Mouse (Mus musculus): ENCODE measurements at regions not wholly inside any gene's neighbourhood (a gene's known extent, or its start where the extent isn't known, plus 50 kb on each side); places are given as distances from the start of the nearest gene placed in this dataset.

DNA sequence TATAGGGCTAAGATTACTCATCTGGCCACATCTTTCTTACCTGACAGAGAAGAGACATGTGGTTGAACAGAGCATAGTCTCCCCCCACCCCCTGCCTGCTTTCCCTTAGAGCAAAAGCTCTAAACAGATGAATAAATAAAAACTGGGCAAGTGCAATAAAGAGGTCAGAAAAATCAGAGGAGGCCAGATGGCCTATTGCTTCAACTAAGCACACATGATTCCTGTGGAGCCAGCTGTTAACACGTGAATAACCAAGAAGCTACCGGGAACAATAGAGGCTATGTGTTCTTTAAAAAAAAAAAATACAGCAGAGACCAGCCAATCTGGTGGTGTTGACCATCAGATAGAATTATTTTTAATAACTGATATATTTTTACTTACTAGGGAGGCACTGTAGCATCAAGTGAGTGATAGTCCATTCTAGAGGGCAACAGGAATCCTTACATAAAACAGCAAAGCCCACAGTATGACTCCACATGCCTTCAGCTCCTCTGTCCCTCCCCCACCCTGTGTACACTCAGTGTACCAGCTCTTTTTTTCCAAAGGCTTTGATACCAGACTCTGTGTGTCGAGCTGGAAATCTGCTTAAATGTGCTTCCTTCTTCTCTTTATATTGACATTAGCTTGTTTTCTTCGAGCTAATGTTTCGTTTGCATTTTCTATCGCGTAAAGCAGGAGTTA lies 272.6 kb downstream of the Plk2 start:
- Histone ChIP-seq H3K36me3 (ENCODE audit: control insufficient read depth, insufficient read depth) (no peaks in the 10 kb centered on the region), H3K9me3 (replicated peaks; ENCODE audit: control insufficient read depth, low read length) (no peaks in the 10 kb centered on the region), H3K27me3 (ENCODE audit: control insufficient read depth, insufficient read depth, low read depth, low read length) (no peaks in the 10 kb centered on the region), H3K9ac (ENCODE audit: low read depth, low read length) (no peak overlapping the region), H3K4me3 (ENCODE audit: low read depth, low read length) (no peak overlapping the region), H3K4me1 (ENCODE audit: control insufficient read depth, low read depth, low read length) (no peaks in the 10 kb centered on the region), H3K4me2 (ENCODE audit: low read depth, low read length) (no peak overlapping the region), H3K27ac (ENCODE audit: low read length) (no peak overlapping the region)
- no peak for ATAC-seq (ENCODE audit: low read depth)
- WGBS (ENCODE audit: insufficient replicate concordance), result 56% methylated on average over 7 of the region's 7 CpGs

- 50% methylated on average over 2 of the region's 2 CpGs for WGBS (ENCODE audit: insufficient replicate concordance)
- H3K4me1 ChIP-seq (ENCODE audit: control insufficient read depth, low read depth, low read length), result no peaks in the 10 kb centered on the region
- no peaks in the 10 kb centered on the region for H3K36me3 ChIP-seq (ENCODE audit: control insufficient read depth, insufficient read depth)
- H3K4me2 ChIP-seq (ENCODE audit: low read depth, low read length), result no peak overlapping the region
- H3K9ac ChIP-seq (ENCODE audit: low read depth, low read length), result no peak overlapping the region
- no peaks in the 10 kb centered on the region for H3K27me3 ChIP-seq (ENCODE audit: control insufficient read depth, insufficient read depth, low read depth, low read length)
- H3K27ac ChIP-seq (ENCODE audit: low read length), result no peak overlapping the region
- H3K9me3 ChIP-seq (replicated peaks; ENCODE audit: control insufficient read depth, low read length), result no peaks in the 10 kb centered on the region
- no peak for ATAC-seq (ENCODE audit: low read depth)
- H3K4me3 ChIP-seq (ENCODE audit: low read depth, low read length), result no peak overlapping the region
These were observed 278.7 kb downstream of the Plk2 start for GRCm38 (mm10) chr13:110673536-110673935.

DNA sequence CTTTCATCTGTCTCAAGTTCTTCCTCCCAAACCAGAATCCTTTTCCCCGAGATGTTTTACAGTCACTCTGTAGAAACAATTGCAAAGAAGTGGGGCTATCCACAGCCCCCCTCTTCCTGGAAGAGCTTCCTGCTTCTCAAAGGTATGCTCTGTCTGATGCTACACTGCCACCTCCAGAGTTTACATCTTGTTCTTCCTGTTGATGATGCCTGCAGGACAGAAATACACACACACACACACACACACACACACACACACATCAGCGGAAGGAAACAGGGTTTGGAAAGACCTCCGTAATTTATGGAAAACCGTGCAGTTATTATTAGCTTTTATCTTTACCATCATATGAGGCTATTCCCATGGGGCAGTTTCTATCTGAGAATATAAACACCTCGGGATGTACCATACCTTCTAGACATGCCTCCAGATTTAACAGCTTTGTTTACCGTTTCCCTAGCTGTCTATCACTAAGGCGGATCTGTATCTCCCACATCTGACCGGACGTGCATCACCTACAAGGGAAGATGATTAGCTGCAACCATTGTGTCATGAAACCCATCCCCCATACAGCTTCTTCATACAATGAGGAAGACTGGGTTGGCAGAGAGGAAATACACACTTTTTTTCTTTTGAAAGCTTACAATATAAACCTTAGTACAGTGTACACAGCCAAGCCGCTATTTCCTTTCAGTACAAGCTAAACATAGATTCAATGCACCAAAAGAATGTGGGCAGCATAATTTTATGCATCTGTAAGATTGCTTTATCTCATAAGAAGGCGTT lies 288.6 kb downstream of the Plk2 start:
- 34% methylated on average over 11 of the region's 11 CpGs for WGBS (ENCODE audit: insufficient replicate concordance)
- H3K9ac ChIP-seq (ENCODE audit: low read depth, low read length), result no peak overlapping the region
- H3K9me3 ChIP-seq (replicated peaks; ENCODE audit: control insufficient read depth, low read length), result no peaks in the 10 kb centered on the region
- no peak overlapping the region for H3K27ac ChIP-seq (ENCODE audit: low read length)
- no peaks in the 10 kb centered on the region for H3K36me3 ChIP-seq (ENCODE audit: control insufficient read depth, insufficient read depth)
- H3K27me3 ChIP-seq (ENCODE audit: control insufficient read depth, insufficient read depth, low read depth, low read length), result no peaks in the 10 kb centered on the region
- no peak overlapping the region for H3K4me2 ChIP-seq (ENCODE audit: low read depth, low read length)
- ATAC-seq (ENCODE audit: low read depth), result no peak
- H3K4me3 ChIP-seq (ENCODE audit: low read depth, low read length), result no peak overlapping the region
- no peaks in the 10 kb centered on the region for H3K4me1 ChIP-seq (ENCODE audit: control insufficient read depth, low read depth, low read length)

- WGBS (ENCODE audit: insufficient replicate concordance), result 75% methylated on average over 3 of the region's 3 CpGs
- ATAC-seq (ENCODE audit: low read depth), result no peak
- no peaks in the 10 kb centered on the region for H3K27me3 ChIP-seq (ENCODE audit: control insufficient read depth, insufficient read depth, low read depth, low read length)
These were observed 293.9 kb downstream of the Plk2 start for GRCm38 (mm10) chr13:110688796-110689195.

DNA sequence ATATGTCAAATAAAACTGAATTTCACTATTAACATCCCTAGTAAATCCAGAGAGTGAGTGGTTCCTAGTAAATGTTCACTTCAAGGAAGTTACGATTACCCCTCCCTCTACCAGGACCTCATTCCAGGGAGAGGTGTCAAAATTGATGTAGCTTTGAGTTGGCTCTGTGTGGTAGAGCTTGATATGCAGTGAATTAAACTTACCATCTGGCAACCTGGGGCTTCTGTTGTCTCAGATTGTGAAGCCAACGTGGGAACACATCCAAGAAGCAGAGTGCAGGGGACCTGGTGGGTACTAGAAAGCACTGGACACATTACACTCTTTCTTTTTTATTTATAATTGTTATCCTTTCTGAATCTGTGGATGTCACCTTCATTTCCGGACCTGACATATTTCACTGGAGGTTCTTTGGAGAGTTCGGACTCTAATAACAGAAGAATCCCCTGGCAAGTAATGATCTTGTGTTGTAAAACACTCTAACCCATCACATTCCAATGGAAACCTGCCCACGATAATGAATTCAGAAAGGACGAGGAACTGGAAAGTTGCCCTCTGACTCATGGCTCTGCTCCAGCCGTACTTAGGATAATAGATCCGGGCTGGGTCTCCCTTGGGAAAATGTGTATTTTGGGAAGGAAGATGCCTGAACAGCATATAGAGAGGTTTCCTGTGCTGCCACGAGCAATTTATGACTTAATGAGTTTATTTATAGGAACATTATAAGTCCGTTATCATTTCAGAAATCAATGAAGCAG lies 295.8 kb downstream of the Plk2 start:
- ATAC-seq (ENCODE audit: low read depth), result no peak
- Histone ChIP-seq H3K4me1 (ENCODE audit: control insufficient read depth, low read depth, low read length) (no peaks in the 10 kb centered on the region), H3K36me3 (ENCODE audit: control insufficient read depth, insufficient read depth) (no peaks in the 10 kb centered on the region), H3K27me3 (ENCODE audit: control insufficient read depth, insufficient read depth, low read depth, low read length) (no peaks in the 10 kb centered on the region), H3K4me2 (ENCODE audit: low read depth, low read length) (no peak overlapping the region), H3K4me3 (ENCODE audit: low read depth, low read length) (no peak overlapping the region), H3K27ac (ENCODE audit: low read length) (no peak overlapping the region), H3K9me3 (replicated peaks; ENCODE audit: control insufficient read depth, low read length) (no peaks in the 10 kb centered on the region), H3K9ac (ENCODE audit: low read depth, low read length) (no peak overlapping the region)
- 44% methylated on average over 10 of the region's 10 CpGs for WGBS (ENCODE audit: insufficient replicate concordance)

More at GRCm38 (mm10) chr13:110688796-110689195, 293.9 kb downstream of the Plk2 start:
- H3K4me2 ChIP-seq (ENCODE audit: low read depth, low read length), result no peak overlapping the region
- H3K27ac ChIP-seq (ENCODE audit: low read length), result no peak overlapping the region
- no peaks in the 10 kb centered on the region for H3K36me3 ChIP-seq (ENCODE audit: control insufficient read depth, insufficient read depth)
- H3K9ac ChIP-seq (ENCODE audit: low read depth, low read length), result no peak overlapping the region
- H3K4me3 ChIP-seq (ENCODE audit: low read depth, low read length), result no peak overlapping the region
- H3K9me3 ChIP-seq (replicated peaks; ENCODE audit: control insufficient read depth, low read length), result no peaks in the 10 kb centered on the region
- H3K4me1 ChIP-seq (ENCODE audit: control insufficient read depth, low read depth, low read length), result no peaks in the 10 kb centered on the region

- no peaks in the 10 kb centered on the region for H3K4me1 ChIP-seq (ENCODE audit: control insufficient read depth, low read depth, low read length)
- no peak overlapping the region for H3K4me2 ChIP-seq (ENCODE audit: low read depth, low read length)
- WGBS (ENCODE audit: insufficient replicate concordance), result 55% methylated on average over 5 of the region's 5 CpGs
- H3K36me3 ChIP-seq (ENCODE audit: control insufficient read depth, insufficient read depth), result no peaks in the 10 kb centered on the region
- no peak for ATAC-seq (ENCODE audit: low read depth)
- no peak overlapping the region for H3K4me3 ChIP-seq (ENCODE audit: low read depth, low read length)
- H3K9ac ChIP-seq (ENCODE audit: low read depth, low read length), result no peak overlapping the region
- no peak overlapping the region for H3K27ac ChIP-seq (ENCODE audit: low read length)
- H3K27me3 ChIP-seq (ENCODE audit: control insufficient read depth, insufficient read depth, low read depth, low read length), result no peaks in the 10 kb centered on the region
- no peaks in the 10 kb centered on the region for H3K9me3 ChIP-seq (replicated peaks; ENCODE audit: control insufficient read depth, low read length)
These were observed 297.9 kb downstream of the Plk2 start for GRCm38 (mm10) chr13:110692696-110693095.

GRCm38 (mm10) chr13:110694876-110695275 lies 300.0 kb downstream of the Plk2 start:
- Histone ChIP-seq H3K9ac (ENCODE audit: low read depth, low read length) (no peak overlapping the region), H3K4me3 (ENCODE audit: low read depth, low read length) (no peak overlapping the region), H3K4me1 (ENCODE audit: control insufficient read depth, low read depth, low read length) (no peaks in the 10 kb centered on the region), H3K4me2 (ENCODE audit: low read depth, low read length) (no peak overlapping the region), H3K36me3 (ENCODE audit: control insufficient read depth, insufficient read depth) (no peaks in the 10 kb centered on the region), H3K9me3 (replicated peaks; ENCODE audit: control insufficient read depth, low read length) (no peaks in the 10 kb centered on the region), H3K27me3 (ENCODE audit: control insufficient read depth, insufficient read depth, low read depth, low read length) (no peaks in the 10 kb centered on the region), H3K27ac (ENCODE audit: low read length) (no peak overlapping the region)
- 49% methylated on average over 6 of the region's 6 CpGs for WGBS (ENCODE audit: insufficient replicate concordance)
- ATAC-seq (ENCODE audit: low read depth), result no peak

GRCm38 (mm10) chr13:110696549-110696948 lies 301.7 kb downstream of the Plk2 start:
- no peak overlapping the region for H3K27ac ChIP-seq (ENCODE audit: low read length)
- no peak overlapping the region for H3K4me2 ChIP-seq (ENCODE audit: low read depth, low read length)
- WGBS (ENCODE audit: insufficient replicate concordance), result 42% methylated on average over 5 of the region's 5 CpGs
- no peak overlapping the region for H3K4me3 ChIP-seq (ENCODE audit: low read depth, low read length)
- no peaks in the 10 kb centered on the region for H3K9me3 ChIP-seq (replicated peaks; ENCODE audit: control insufficient read depth, low read length)
- no peaks in the 10 kb centered on the region for H3K27me3 ChIP-seq (ENCODE audit: control insufficient read depth, insufficient read depth, low read depth, low read length)
- H3K36me3 ChIP-seq (ENCODE audit: control insufficient read depth, insufficient read depth), result no peaks in the 10 kb centered on the region
- no peaks in the 10 kb centered on the region for H3K4me1 ChIP-seq (ENCODE audit: control insufficient read depth, low read depth, low read length)
- ATAC-seq (ENCODE audit: low read depth), result peak; percentile 60
- H3K9ac ChIP-seq (ENCODE audit: low read depth, low read length), result no peak overlapping the region

DNA sequence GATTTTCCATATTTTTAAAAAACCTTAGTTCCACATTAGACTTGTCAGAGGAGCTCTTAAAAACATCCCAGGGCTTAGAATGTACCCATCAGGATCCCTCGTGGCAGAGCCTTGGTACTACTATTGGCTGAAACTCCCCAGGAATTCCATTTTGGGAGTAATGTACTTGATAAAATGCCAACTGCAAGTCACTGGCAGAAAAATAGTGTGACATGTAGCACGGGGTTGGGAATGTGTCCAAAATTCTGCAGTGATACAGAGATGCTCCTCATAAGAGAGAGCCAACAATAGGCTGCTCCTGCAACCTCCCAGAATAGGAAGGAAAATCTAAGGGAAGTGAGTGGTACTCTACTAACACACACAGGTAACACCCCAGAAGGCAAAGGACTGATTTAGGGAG lies 309.4 kb downstream of the Plk2 start:
- Histone ChIP-seq H3K4me2 (ENCODE audit: low read depth, low read length) (no peak overlapping the region), H3K27ac (ENCODE audit: low read length) (no peak overlapping the region), H3K36me3 (ENCODE audit: control insufficient read depth, insufficient read depth) (no peaks in the 10 kb centered on the region), H3K27me3 (ENCODE audit: control insufficient read depth, insufficient read depth, low read depth, low read length) (no peaks in the 10 kb centered on the region), H3K9me3 (replicated peaks; ENCODE audit: control insufficient read depth, low read length) (no peaks in the 10 kb centered on the region), H3K4me3 (ENCODE audit: low read depth, low read length) (no peak overlapping the region), H3K9ac (ENCODE audit: low read depth, low read length) (no peak overlapping the region), H3K4me1 (ENCODE audit: control insufficient read depth, low read depth, low read length) (no peaks in the 10 kb centered on the region)
- WGBS (ENCODE audit: insufficient replicate concordance), result 46% methylated on average over 2 of the region's 2 CpGs
- no peak for ATAC-seq (ENCODE audit: low read depth)
